Mouse (Mus musculus): ENCODE measurements at regions not wholly inside any gene's neighbourhood (a gene's known extent, or its start where the extent isn't known, plus 50 kb on each side); places are given as distances from the start of the nearest gene placed in this dataset.

DNA sequence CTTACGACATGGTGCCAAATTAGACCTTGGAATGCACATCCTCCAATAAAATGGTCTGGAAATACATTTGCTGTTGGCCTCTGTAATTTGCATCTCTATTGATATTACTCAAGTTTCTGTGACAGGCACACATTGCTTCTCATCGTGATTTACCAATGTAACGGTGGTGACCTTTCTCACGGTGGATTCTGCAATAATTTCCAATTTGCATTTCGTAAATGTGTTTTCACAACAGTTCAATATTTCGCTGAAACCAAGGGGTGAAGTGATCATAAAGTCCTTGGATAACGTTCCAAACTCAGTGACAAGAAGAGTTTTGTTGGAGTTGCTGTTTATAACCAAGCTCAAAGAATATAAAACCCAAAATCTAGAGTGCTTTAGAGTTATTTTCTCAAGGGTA, 149.4 kb downstream of the Lrig3 start:
- TF ChIP-seq CTCF (IDR thresholded peaks at IDR 0.05; ENCODE audit: extremely low read depth, insufficient read length, insufficient replicate concordance, low read depth, low read length) (no peak), POLR2A (IDR thresholded peaks at IDR 0.05; ENCODE audit: low read depth, low read length) (no peak)
